Mouse (Mus musculus) ES-Bruce4 (cell line): ENCODE measurements at regions not wholly inside any gene's neighbourhood (a gene's known extent, or its start where the extent isn't known, plus 50 kb on each side); places are given as distances from the start of the nearest gene placed in this dataset.

ENCODE experiments used
- H3K27ac ChIP-seq: 2 replicates; pipeline ENCODE4 v1.5.1; 2012; ENCODE audit warnings: low read length, inconsistent platforms; ENCODE audit not compliant: insufficient read depth
- H3K27me3 ChIP-seq: 2 replicates; pipeline ENCODE4 v1.6.1; 2012; ENCODE audit warnings: mild to moderate bottlenecking, low read length, inconsistent platforms; ENCODE audit not compliant: control insufficient read depth, poor library complexity, insufficient read depth, severe bottlenecking
- H3K36me3 ChIP-seq: 2 replicates; pipeline ENCODE4 v1.6.1; 2012; ENCODE audit warnings: inconsistent platforms, mild to moderate bottlenecking, low read length, moderate library complexity; ENCODE audit not compliant: control insufficient read depth, poor library complexity, insufficient read depth, severe bottlenecking
- H3K4me1 ChIP-seq: one replicate; pipeline ENCODE4 v1.8.1; 2011; ENCODE audit warnings: low read length; ENCODE audit not compliant: control insufficient read depth, insufficient read depth
- H3K4me3 ChIP-seq: 2 replicates; pipeline ENCODE4 v1.5.1; 2011; ENCODE audit warnings: low read depth, mild to moderate bottlenecking, low read length
- H3K9ac ChIP-seq: 2 replicates; pipeline ENCODE4 v1.6.1; 2012; ENCODE audit warnings: low read depth, mild to moderate bottlenecking, inconsistent platforms; ENCODE audit not compliant: poor library complexity, severe bottlenecking
- H3K9me3 ChIP-seq: replicated peaks from 2 replicates; pipeline ENCODE4 v1.6.1; 2012; ENCODE audit warnings: mild to moderate bottlenecking, low read length, inconsistent platforms; ENCODE audit not compliant: control insufficient read depth, poor library complexity, insufficient read depth, severe bottlenecking
- CTCF ChIP-seq: IDR thresholded peaks from one replicate; pipeline ENCODE4 v1.8.1; 2011; ENCODE audit warnings: low read depth, low read length
- EP300 ChIP-seq: IDR thresholded peaks from 2 replicates; pipeline ENCODE4 v1.6.1; 2011; ENCODE audit warnings: low read depth, low read length; ENCODE audit not compliant: insufficient read depth
- POLR2A ChIP-seq: IDR thresholded peaks from one replicate; pipeline ENCODE4 v1.8.1; 2011; ENCODE audit warnings: low read length; ENCODE audit not compliant: insufficient read depth

GRCm38 (mm10) chr12:106140671-106141070, 130.6 kb downstream of the Vrk1 start:
- Histone ChIP-seq H3K27ac (no peak overlapping the region), H3K9ac (no peak overlapping the region), H3K36me3 (no peaks in the 10 kb centered on the region), H3K4me3 (no peak overlapping the region), H3K9me3 (no peaks in the 10 kb centered on the region), H3K27me3 (no peaks in the 10 kb centered on the region), H3K4me1 (peaks cover 10% of the 10 kb centered on the region)
- TF ChIP-seq CTCF (no peak), EP300 (no peak)

DNA sequence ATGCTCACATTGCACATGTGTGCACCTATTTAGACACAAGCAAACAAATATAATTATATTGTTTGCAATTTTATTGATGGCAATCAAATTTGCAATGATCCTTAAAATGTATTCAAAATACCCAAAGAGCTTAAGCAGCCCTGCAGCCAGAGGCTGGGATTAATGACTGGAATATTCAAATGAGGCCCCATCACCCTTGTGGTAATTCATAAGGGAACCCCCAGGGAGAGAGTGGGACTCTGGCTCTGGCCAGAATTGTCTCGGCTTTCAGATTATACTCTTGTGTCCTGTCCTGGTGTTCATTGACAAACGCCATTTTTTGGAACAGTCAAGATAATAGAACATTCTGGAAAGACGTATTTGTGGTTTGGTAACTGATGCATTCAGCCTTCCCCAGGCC, 133.5 kb downstream of the Vrk1 start:
- H3K27ac ChIP-seq, result no peak overlapping the region
- TF ChIP-seq POLR2A, result no peak
- no peak for TF ChIP-seq CTCF
- TF ChIP-seq EP300, result no peak

DNA sequence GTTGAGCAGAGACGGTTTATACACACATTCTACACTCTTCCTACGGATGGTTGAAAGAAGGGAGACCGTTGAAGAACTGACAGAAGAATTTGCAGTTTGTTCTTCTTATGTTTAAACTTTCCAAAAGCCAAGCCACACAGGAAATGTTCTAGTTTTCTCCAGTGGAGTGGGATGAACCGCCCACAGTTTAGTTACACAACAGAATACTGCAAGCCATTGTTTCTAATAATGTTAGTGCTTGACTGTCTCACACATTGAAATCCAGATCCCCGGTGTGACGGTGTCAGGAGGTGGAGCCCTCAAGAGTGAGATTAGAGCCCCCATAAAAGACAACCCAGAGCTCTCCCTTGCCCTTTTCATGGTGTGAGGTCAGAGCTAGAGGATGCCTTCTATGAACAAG, 146.8 kb downstream of the Vrk1 start:
- H3K9ac ChIP-seq, result no peak overlapping the region
- H3K36me3 ChIP-seq, result no peaks in the 10 kb centered on the region
- no peak overlapping the region for H3K4me3 ChIP-seq
- H3K27me3 ChIP-seq, result no peaks in the 10 kb centered on the region; the same call in 1 of the 2 replicates
- no peaks in the 10 kb centered on the region for H3K4me1 ChIP-seq
- H3K9me3 ChIP-seq, result no peaks in the 10 kb centered on the region
- H3K27ac ChIP-seq, result no peak overlapping the region
- TF ChIP-seq EP300, result no peak

More for the DNA sequence above, 133.5 kb downstream of the Vrk1 start:
- H3K9ac ChIP-seq, result no peak overlapping the region
- H3K27me3 ChIP-seq, result no peaks in the 10 kb centered on the region
- H3K9me3 ChIP-seq, result no peaks in the 10 kb centered on the region
- no peaks in the 10 kb centered on the region for H3K36me3 ChIP-seq
- H3K4me3 ChIP-seq, result no peak overlapping the region
- peaks cover 4% of the 10 kb centered on the region for H3K4me1 ChIP-seq

- Histone ChIP-seq H3K9me3 (no peaks in the 10 kb centered on the region), H3K9ac (no peak overlapping the region), H3K4me1 (no peaks in the 10 kb centered on the region), H3K4me3 (no peak overlapping the region), H3K36me3 (no peaks in the 10 kb centered on the region), H3K27ac (no peak overlapping the region), H3K27me3 (no peaks in the 10 kb centered on the region; the same call in 1 of the 2 replicates)
- TF ChIP-seq POLR2A, result no peak
- TF ChIP-seq EP300, result no peak
Observed at GRCm38 (mm10) chr12:106157827-106158226, 147.8 kb downstream of the Vrk1 start.

DNA sequence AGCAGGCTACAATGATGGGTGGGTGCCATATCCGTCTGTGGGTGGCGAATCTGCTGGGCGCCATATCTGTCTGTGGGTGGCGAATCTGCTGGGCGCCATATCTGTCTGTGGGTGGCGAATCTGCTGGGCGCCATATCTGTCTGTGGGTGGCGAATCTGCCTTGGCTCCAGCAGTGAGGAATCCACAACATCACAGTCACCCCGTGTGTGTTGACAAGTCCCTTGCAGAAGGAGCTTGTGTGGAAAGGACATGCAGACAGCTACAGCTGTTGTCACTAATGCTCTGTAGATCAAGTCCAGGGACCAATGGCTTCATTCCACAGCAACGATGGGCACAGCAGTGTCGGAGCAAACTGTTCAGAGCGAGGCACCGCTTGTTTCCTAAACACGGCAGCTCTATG, 148.6 kb downstream of the Vrk1 start:
- Histone ChIP-seq H3K27ac (no peak overlapping the region), H3K9me3 (no peaks in the 10 kb centered on the region), H3K36me3 (no peaks in the 10 kb centered on the region), H3K9ac (no peak overlapping the region), H3K27me3 (no peaks in the 10 kb centered on the region; the same call in 1 of the 2 replicates), H3K4me3 (no peak overlapping the region), H3K4me1 (no peaks in the 10 kb centered on the region)
- TF ChIP-seq POLR2A (no peak), EP300 (no peak), CTCF (no peak)

- H3K9me3 ChIP-seq, result no peaks in the 10 kb centered on the region
- H3K27me3 ChIP-seq, result no peaks in the 10 kb centered on the region
- peaks cover 4% of the 10 kb centered on the region for H3K4me1 ChIP-seq
- no peak overlapping the region for H3K9ac ChIP-seq
- no peak overlapping the region for H3K4me3 ChIP-seq
- H3K36me3 ChIP-seq, result no peaks in the 10 kb centered on the region
- H3K27ac ChIP-seq, result no peak overlapping the region
- TF ChIP-seq EP300 (no peak), CTCF (no peak), POLR2A (no peak)
Observed at GRCm38 (mm10) chr12:106171301-106171700, 161.3 kb downstream of the Vrk1 start.
